Mouse (Mus musculus) CH12.LX (cell line): ENCODE results near the gene Asic2. TPM values are rescaled to one million over a fixed set of nuclear protein-coding genes. Genes with fewer than 3 reads are reported as not detected.

Experiments used
- DNase-seq: peaks from one replicate; pipeline ENCODE4 v3.0.0-alpha.2; 2013; ENCODE audit errors: extremely low read depth
- H3K27ac ChIP-seq: 2 replicates; pipeline ENCODE4 v1.5.1; 2012; ENCODE audit warnings: low read depth, mild to moderate bottlenecking, control low read depth, moderate library complexity; ENCODE audit not compliant: insufficient read depth
- H3K27me3 ChIP-seq: replicated peaks from 2 replicates; pipeline ENCODE3; 2012; ENCODE audit warnings: inconsistent platforms
- H3K36me3 ChIP-seq, 2 experiments: replicated peaks in 1 of 2; 2 replicates each; pipeline versions ENCODE3 to v1.6.1; 2012; ENCODE audit warnings: inconsistent platforms in 1 of 2, low read length in 1 of 2, mild to moderate bottlenecking in 1 of 2, mixed read lengths in 1 of 2, moderate library complexity in 1 of 2; ENCODE audit not compliant: control insufficient read depth in 1 of 2, insufficient read depth in 1 of 2
- H3K4me1 ChIP-seq, 2 experiments: 2 replicates each; pipeline ENCODE4 v1.6.1; 2012; ENCODE audit warnings: inconsistent platforms in 1 of 2, moderate library complexity in 1 of 2; ENCODE audit not compliant: insufficient read depth in 2 of 2, control insufficient read depth in 1 of 2
- H3K4me2 ChIP-seq: 2 replicates; pipeline ENCODE4 v1.6.1; 2012; ENCODE audit warnings: low read depth, mild to moderate bottlenecking, control low read depth; ENCODE audit not compliant: poor library complexity, insufficient read depth, severe bottlenecking
- H3K4me3 ChIP-seq, 3 experiments: fragments of 150-350 bp in 1 of 3; sonication (generic) in 1 of 3; replicated peaks in 1 of 3; 2 replicates each; pipeline versions ENCODE3 to v1.5.1; 2011 to 2012; ENCODE audit warnings: low read depth in 2 of 3, low read length in 2 of 3, mild to moderate bottlenecking in 2 of 3, moderate library complexity in 2 of 3, control low read depth in 1 of 3, improper control_type of control experiment in 1 of 3, inconsistent platforms in 1 of 3, mixed read lengths in 1 of 3; ENCODE audit not compliant: poor library complexity in 1 of 3
- H3K79me2 ChIP-seq: replicated peaks from 2 replicates; pipeline ENCODE4 v1.6.1; 2012; ENCODE audit warnings: mild to moderate bottlenecking, moderate library complexity; ENCODE audit not compliant: control insufficient read depth, poor library complexity, insufficient read depth, severe bottlenecking; ENCODE audit errors: extremely low read depth
- H3K9ac ChIP-seq: 2 replicates; pipeline ENCODE4 v1.6.1; 2012; ENCODE audit warnings: low read depth, mild to moderate bottlenecking, control low read depth, moderate library complexity; ENCODE audit not compliant: insufficient read depth
- H3K9me3 ChIP-seq: replicated peaks from 2 replicates; pipeline ENCODE3; 2012; ENCODE audit warnings: low read length, inconsistent platforms, mixed read lengths
- CHD2 ChIP-seq: IDR thresholded peaks from 2 replicates; pipeline ENCODE4 v1.6.1; 2011; ENCODE audit warnings: low read length, improper control_type of control experiment
- E2F4 ChIP-seq: IDR thresholded peaks from 2 replicates; pipeline ENCODE4 v1.6.1; 2011; ENCODE audit warnings: low read depth, low read length, improper control_type of control experiment; ENCODE audit not compliant: insufficient replicate concordance
- EP300 ChIP-seq: IDR thresholded peaks from 2 replicates; pipeline ENCODE4 v1.6.1; 2011; ENCODE audit warnings: low read length, improper control_type of control experiment
- IRF4 ChIP-seq: IDR thresholded peaks from 2 replicates; pipeline ENCODE4 v1.6.1; 2014; ENCODE audit warnings: low read depth, mild to moderate bottlenecking, inconsistent platforms, low read length, improper control_type of control experiment
- MAX ChIP-seq: IDR thresholded peaks from 2 replicates; pipeline ENCODE4 v1.6.1; 2011; ENCODE audit warnings: low read length, improper control_type of control experiment
- MAZ ChIP-seq: IDR thresholded peaks from 2 replicates; pipeline ENCODE4 v1.6.1; 2012; ENCODE audit warnings: low read depth, mild to moderate bottlenecking, inconsistent platforms, low read length, improper control_type of control experiment, moderate library complexity
- MEF2A ChIP-seq: IDR thresholded peaks from 2 replicates; pipeline ENCODE4 v1.6.1; 2014; ENCODE audit warnings: low read depth, mild to moderate bottlenecking, inconsistent platforms, low read length, improper control_type of control experiment, borderline replicate concordance
- PAX5 ChIP-seq: IDR thresholded peaks from 2 replicates; pipeline ENCODE4 v1.6.1; 2012; ENCODE audit warnings: low read length, inconsistent platforms, mixed read lengths
- POLR2A ChIP-seq: IDR thresholded peaks from 2 replicates; pipeline ENCODE4 v1.6.1; 2011; ENCODE audit warnings: low read depth, mild to moderate bottlenecking, improper control_type of control experiment, low read length
- RAD21 ChIP-seq: IDR thresholded peaks from 2 replicates; pipeline ENCODE4 v1.6.1; 2011; ENCODE audit warnings: low read depth, mild to moderate bottlenecking, low read length, improper control_type of control experiment, moderate library complexity
- SMC3 ChIP-seq: IDR thresholded peaks from 2 replicates; pipeline ENCODE4 v1.6.1; 2011; ENCODE audit warnings: low read depth, low read length, improper control_type of control experiment
- TCF12 ChIP-seq: IDR thresholded peaks from 2 replicates; pipeline ENCODE4 v1.6.1; 2014; ENCODE audit warnings: low read depth, mild to moderate bottlenecking, inconsistent platforms, low read length, improper control_type of control experiment
- UBTF ChIP-seq: IDR thresholded peaks from 2 replicates; pipeline ENCODE4 v1.6.1; 2012; ENCODE audit warnings: low read depth, mild to moderate bottlenecking, inconsistent platforms, low read length, improper control_type of control experiment, moderate library complexity
- ZMIZ1 ChIP-seq: IDR thresholded peaks from 2 replicates; pipeline ENCODE4 v1.6.1; 2012; ENCODE audit warnings: low read depth, mild to moderate bottlenecking, inconsistent platforms, low read length, improper control_type of control experiment
- dilution Hi-C: fragments of 300-500 bp; cut with MboI; formaldehyde crosslinking; loops from 2 replicates; pipeline ENCODE4 v1.14.3; 2020; ENCODE audit warnings: low sequenced_read_pairs; ENCODE audit not compliant: extremely low pct_unique_long_range_greater_than_20kb, extremely low pct_ligation_motif_present
- in situ Hi-C: fragments of 300-500 bp; cut with MboI; formaldehyde crosslinking; loops from 3 replicates; pipeline ENCODE4 v1.14.3; 2019; ENCODE audit warnings: low sequenced_read_pairs, low pct_ligation_motif_present, low pct_unique_long_range_greater_than_20kb, mixed read lengths
- polyA plus RNA-seq: library from polyadenylated mRNA; unstranded; fragments of >175 nt; gene quantifications from 2 replicates; pipeline ENCODE4 v1.2.1, GENCODE M21; 2012; ENCODE audit warnings: low read depth; ENCODE audit not compliant: insufficient read length
- total RNA-seq, 2 experiments: library from RNA; depleted of rRNA; stranded (reverse); fragments of 300-350 nt in 1 of 2; fragments of >200 nt in 1 of 2; gene quantifications; 2 replicates each; pipeline ENCODE4 v1.2.3; 2012 to 2014

Asic2 gene
- total and polyA plus RNA-seq, 3 experiments: not detected

GRCm38 (mm10) chr11:81220786-81221185 lies 747.5 kb downstream of the Asic2 start:
- dilution Hi-C loops: no loop called here
- Histone ChIP-seq H3K79me2 (no peaks in the 10 kb centered on the region), H3K9me3 (no peaks in the 10 kb centered on the region), H3K36me3 (no peaks in the 10 kb centered on the region), H3K9ac (no peak overlapping the region), H3K27ac (no peak overlapping the region)
- TF ChIP-seq POLR2A: no peak
- no peak for TF ChIP-seq PAX5
- TF ChIP-seq E2F4: no peak
- TF ChIP-seq, all 38 proteins: peak for 0
- H3K4me1 ChIP-seq: no peaks in the 10 kb centered on the region
- no peak overlapping the region for H3K4me3 ChIP-seq
- H3K4me2 ChIP-seq: no peak overlapping the region
- H3K27me3 ChIP-seq: peaks cover 93% of the 10 kb centered on the region
- in situ Hi-C loops: no loop called here
- DNase-seq: no peak

GRCm38 (mm10) chr11:81205471-81205870 lies 762.8 kb downstream of the Asic2 start:
- no peak overlapping the region for H3K27ac ChIP-seq
- in situ Hi-C loops (no loop called here), dilution Hi-C loops (no loop called here)
- no peak for DNase-seq
- H3K9me3 ChIP-seq: no peaks in the 10 kb centered on the region
- TF ChIP-seq E2F4 (no peak), SMC3 (no peak), IRF4 (no peak), CHD2 (no peak), TCF12 (no peak), UBTF (no peak), RAD21 (no peak), MEF2A (no peak), EP300 (no peak)
- no peaks in the 10 kb centered on the region for H3K4me1 ChIP-seq
- no peaks in the 10 kb centered on the region for H3K79me2 ChIP-seq
- H3K4me3 ChIP-seq: no peak overlapping the region
- peaks cover 95% of the 10 kb centered on the region for H3K27me3 ChIP-seq
- no peak overlapping the region for H3K9ac ChIP-seq
- no peaks in the 10 kb centered on the region for H3K36me3 ChIP-seq
- H3K4me2 ChIP-seq: no peak overlapping the region

GRCm38 (mm10) chr11:81202578-81202977 lies 765.7 kb downstream of the Asic2 start:
- in situ Hi-C loops (no loop called here), dilution Hi-C loops (no loop called here)
- no peak for DNase-seq
- Histone ChIP-seq H3K9me3 (no peaks in the 10 kb centered on the region), H3K79me2 (no peaks in the 10 kb centered on the region), H3K4me3 (no peak overlapping the region), H3K9ac (no peak overlapping the region), H3K27me3 (peaks cover 92% of the 10 kb centered on the region), H3K36me3 (no peaks in the 10 kb centered on the region), H3K4me1 (no peaks in the 10 kb centered on the region), H3K4me2 (no peak overlapping the region), H3K27ac (no peak overlapping the region)
- TF ChIP-seq ZMIZ1 (no peak), MAX (no peak), SMC3 (no peak), MAZ (no peak)
